ENCODE assay signal across 28 mouse cellular contexts in the genomic region with DNA sequence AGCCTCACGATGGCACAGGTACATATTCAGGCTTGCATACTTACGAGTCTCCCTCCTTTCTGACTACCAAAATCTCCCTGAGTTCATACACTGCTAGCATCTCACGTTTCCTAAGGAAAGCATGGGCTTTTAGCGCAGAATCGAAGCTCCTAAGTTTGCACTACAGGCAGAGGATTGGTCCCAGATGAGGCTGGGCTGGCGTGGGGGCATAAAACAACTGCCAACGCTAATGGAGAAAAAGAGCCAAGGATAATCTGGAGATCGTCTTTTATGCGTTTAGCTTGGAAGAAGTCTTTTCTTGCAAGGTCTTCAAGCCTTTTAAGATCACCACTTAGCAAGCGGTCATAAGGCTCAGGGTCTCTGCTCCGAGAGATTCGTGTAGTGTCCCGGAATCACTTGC. TPM values are rescaled to one million over a fixed set of nuclear protein-coding genes. Genes with fewer than 3 reads are reported as not detected.
DNase-seq lines count a peak whose midpoint lies in the region.
"Had no signal": no experiment of that assay in that cellular context is flagged by ENCODE, and none has a peak within 500 bp of the region (broad histone marks: within the 10 kb centered on the region; RNA-seq: fewer than 3 reads in every experiment).

No protein-coding gene starts in this region.

- H3K27ac ChIP-seq in heart, embryonic 10.5 days: no peak overlapping the region
- H3K27ac ChIP-seq: embryonic facial prominence, embryonic 13.5 days; forebrain, embryonic 10.5 days; forebrain, embryonic 15.5 days; heart, adult 2 months; hindbrain, embryonic 10.5 days; hindbrain, embryonic 15.5 days; limb, embryonic 10.5 days; limb, embryonic 15.5 days; liver, embryonic 13.5 days had no signal

- no peaks in the 10 kb centered on the region for H3K9me3 ChIP-seq in heart, embryonic 10.5 days
- H3K9me3 ChIP-seq: embryonic facial prominence, embryonic 13.5 days; forebrain, embryonic 10.5 days; forebrain, embryonic 15.5 days; hindbrain, embryonic 10.5 days; hindbrain, embryonic 15.5 days; limb, embryonic 10.5 days; limb, embryonic 15.5 days; liver, embryonic 13.5 days had no signal

- H3K36me3 ChIP-seq in heart, embryonic 10.5 days: no peaks in the 10 kb centered on the region
- H3K36me3 ChIP-seq: embryonic facial prominence, embryonic 13.5 days; forebrain, embryonic 10.5 days; forebrain, embryonic 15.5 days; hindbrain, embryonic 10.5 days; hindbrain, embryonic 15.5 days; limb, embryonic 10.5 days; limb, embryonic 15.5 days; liver, embryonic 13.5 days had no signal

- DNase-seq in adrenal gland, postnatal 10 days: peak; percentile 41
- DNase-seq in adrenal gland, adult 2 months: no peak
- DNase-seq in heart, adult 11 months: peak; percentile 63
- DNase-seq in heart, embryonic 10.5 days (ENCODE audit: low spot score): no peak
- DNase-seq in kidney, postnatal 4 days: peak; percentile 24 to 29
- no peak for DNase-seq in kidney, adult 9 months
- DNase-seq in NIH3T3 (ENCODE audit: low read depth): peak; percentile 58
- no peak for DNase-seq in cerebellum, adult 9-10 months
- DNase-seq: cerebellum, adult 11 months; cerebellum, adult 9-11 months; kidney, adult 18-20 months; layer of hippocampus, adult 9-11 months; liver, embryonic 13.5 days; lung, adult 18-20 months; lung, postnatal 14 days; midbrain, embryonic 14.5 days; right cerebral cortex, adult 18-20 months; thymus, adult 2 months; thymus, postnatal 36 days had no signal

- H3K4me3 ChIP-seq in heart, embryonic 10.5 days: no peak overlapping the region
- H3K4me3 ChIP-seq: embryonic facial prominence, embryonic 13.5 days; forebrain, embryonic 10.5 days; forebrain, embryonic 15.5 days; heart, adult 2 months; hindbrain, embryonic 10.5 days; hindbrain, embryonic 15.5 days; limb, embryonic 10.5 days; limb, embryonic 15.5 days; liver, embryonic 13.5 days had no signal

- H3K4me1 ChIP-seq in heart, embryonic 10.5 days: no peaks in the 10 kb centered on the region
- H3K4me1 ChIP-seq: embryonic facial prominence, embryonic 13.5 days; forebrain, embryonic 15.5 days; hindbrain, embryonic 10.5 days; hindbrain, embryonic 15.5 days; limb, embryonic 10.5 days; limb, embryonic 15.5 days; liver, embryonic 13.5 days had no signal

- no peaks in the 10 kb centered on the region for H3K27me3 ChIP-seq in heart, embryonic 10.5 days (ENCODE audit: insufficient read depth, poor library complexity, severe bottlenecking)
- H3K27me3 ChIP-seq: CH12.LX; embryonic facial prominence, embryonic 13.5 days; hindbrain, embryonic 15.5 days; limb, embryonic 15.5 days; liver, embryonic 13.5 days had no signal

- 86% methylated on average over 13 of the region's 13 CpGs for WGBS in heart, embryonic 10.5 days

RNA-seq across cellular contexts. Expression of a gene that starts 39.8 kb away (rescaled TPM):
- 10 to 100 TPM; 22.6 to 29.4 TPM for total RNA-seq in adrenal gland, postnatal 10 days (2021)
- total RNA-seq in adrenal gland, adult 2 months (2021): 10 to 100 TPM; 28.9 to 36.3 TPM
- 40.3 and 46.2 TPM in 2 replicates for polyA plus RNA-seq in adrenal gland, adult 2 months (2012; rRNA removed)
- polyA plus RNA-seq in heart, embryonic 10.5 days (2016; fragmentation: Nextera tagmentation; extraction: Ambion mirVana): 14.4 and 15.8 TPM in 2 replicates

Comparison
In these comparisons a context has a peak if more than half of its experiments do, and no peak if none do; other contexts are left out.
1. DNase-seq: peak in adrenal gland, postnatal 10 days (single experiment), heart, adult 11 months (single experiment), kidney, postnatal 4 days (2 of 2) and NIH3T3 (single experiment); none in adrenal gland, adult 2 months (single experiment), heart, embryonic 10.5 days (single experiment), kidney, adult 9 months (single experiment) and cerebellum, adult 9-10 months (single experiment).